23 mouse cellular contexts compared by ENCODE assay signal in genomic region chr16:92147631-92148366, GRCm38 (mm10).
DNase-seq lines count a peak whose midpoint lies in the region; ATAC-seq and TF ChIP-seq lines count a peak whose summit lies in the region.
"Had no signal": no experiment of that assay in that cellular context is flagged by ENCODE, and none has a peak within 500 bp of the region (broad histone marks: within the 10 kb centered on the region; RNA-seq: fewer than 3 reads in every experiment).

No protein-coding gene starts in this region.

- WGBS in intestine, embryonic 14.5 days, result 79% methylated on average over 12 of the region's 12 CpGs
- 69% methylated on average over 12 of the region's 12 CpGs for WGBS in intestine, postnatal 0 days
- 76% methylated on average over 12 of the region's 12 CpGs for WGBS in intestine, embryonic 16.5 days

- H3K9me3 ChIP-seq in intestine, embryonic 14.5 days (ENCODE audit: control insufficient read depth, low read length), result no peaks in the 10 kb centered on the region
- H3K9me3 ChIP-seq in intestine, postnatal 0 days (ENCODE audit: control insufficient read depth), result no peaks in the 10 kb centered on the region
- no peaks in the 10 kb centered on the region for H3K9me3 ChIP-seq in intestine, embryonic 16.5 days (ENCODE audit: control insufficient read depth, low read length)
- H3K9me3 ChIP-seq: embryonic facial prominence, embryonic 13.5 days; heart, embryonic 13.5 days; hindbrain, embryonic 15.5 days; limb, embryonic 13.5 days; lung, embryonic 15.5 days; midbrain, embryonic 12.5 days; neural tube, embryonic 12.5 days had no signal

- no peak for TF ChIP-seq CTCF in intestine, postnatal 0 days (IDR thresholded peaks at IDR 0.05; ENCODE audit: low read depth)

- 0 out of 2 replicates have a peak, but pooled peaks have one; percentile 54 for ATAC-seq in cerebellum, adult (ENCODE audit: insufficient number of reproducible peaks, low FRiP score, low TSS enrichment)
- peak; percentile 64; the same call in 1 of the 2 replicates for ATAC-seq in intestine, embryonic 14.5 days (replicated peaks; ENCODE audit: low FRiP score, low TSS enrichment, low read depth)
- ATAC-seq in intestine, postnatal 0 days, result no peak
- peak; percentile 87 for ATAC-seq in intestine, embryonic 16.5 days
- ATAC-seq: Patski had no signal

- no peak for DNase-seq in cerebellum, postnatal 4 days (ENCODE audit: low spot score in 2 of 2)
- DNase-seq in intestine, embryonic 14.5 days (ENCODE audit: low spot score), result no peak
- peak; percentile 74 to 80 for DNase-seq in cerebellum, postnatal 10 days
- no peak for DNase-seq in adrenal gland, adult 18-20 months (ENCODE audit: low spot score in 2 of 2)
- no peak for DNase-seq in spleen, postnatal 36 days (ENCODE audit: low spot score in 2 of 2)
- DNase-seq: adrenal gland, postnatal 10 days; heart, adult 11 months; kidney, adult 8-10 months; kidney, postnatal 25 days; lung, postnatal 4 days; right cerebral cortex, postnatal 4 days had no signal

- no peaks in the 10 kb centered on the region for H3K27me3 ChIP-seq in intestine, embryonic 14.5 days (replicated peaks; ENCODE audit: control insufficient read depth, insufficient read depth, low read length)
- no peaks in the 10 kb centered on the region for H3K27me3 ChIP-seq in intestine, postnatal 0 days (replicated peaks; ENCODE audit: control insufficient read depth, insufficient read depth, low read length)
- H3K27me3 ChIP-seq in intestine, embryonic 16.5 days (replicated peaks; ENCODE audit: control insufficient read depth, insufficient read depth, low read length), result no peaks in the 10 kb centered on the region
- H3K27me3 ChIP-seq: embryonic facial prominence, embryonic 13.5 days; heart, embryonic 13.5 days; hindbrain, embryonic 15.5 days; limb, embryonic 13.5 days; lung, embryonic 15.5 days; midbrain, embryonic 12.5 days; neural tube, embryonic 12.5 days; Patski had no signal

- peak overlapping the region; percentile 65; the same call in 1 of the 2 replicates for H3K27ac ChIP-seq in intestine, embryonic 14.5 days (ENCODE audit: low read depth)
- H3K27ac ChIP-seq in intestine, postnatal 0 days (ENCODE audit: low read depth, low read length), result no peak overlapping the region
- H3K27ac ChIP-seq in intestine, embryonic 16.5 days (ENCODE audit: low read length), result 0 out of 2 replicates have a peak overlapping the region, but pooled peaks have one; percentile 18
- H3K27ac ChIP-seq: embryonic facial prominence, embryonic 13.5 days; heart, embryonic 13.5 days; hindbrain, embryonic 15.5 days; limb, embryonic 13.5 days; liver, embryonic 14.5 days; lung, embryonic 15.5 days; midbrain, embryonic 12.5 days; neural tube, embryonic 12.5 days had no signal

- no peak overlapping the region for H3K4me2 ChIP-seq in intestine, embryonic 14.5 days (ENCODE audit: low read length)
- H3K4me2 ChIP-seq in intestine, postnatal 0 days (replicated peaks; ENCODE audit: low read depth), result no peak overlapping the region
- no peak overlapping the region for H3K4me2 ChIP-seq in intestine, embryonic 16.5 days (ENCODE audit: low read depth, low read length)
- H3K4me2 ChIP-seq: embryonic facial prominence, embryonic 13.5 days; heart, embryonic 13.5 days; hindbrain, embryonic 15.5 days; limb, embryonic 13.5 days; lung, embryonic 15.5 days; midbrain, embryonic 12.5 days; neural tube, embryonic 12.5 days had no signal

- no peak overlapping the region for H3K9ac ChIP-seq in intestine, embryonic 14.5 days (ENCODE audit: low read length)
- no peak overlapping the region for H3K9ac ChIP-seq in intestine, postnatal 0 days (ENCODE audit: low read depth, low read length)
- no peak overlapping the region for H3K9ac ChIP-seq in intestine, embryonic 16.5 days (ENCODE audit: low read depth, low read length)
- H3K9ac ChIP-seq: embryonic facial prominence, embryonic 13.5 days; heart, embryonic 13.5 days; hindbrain, embryonic 15.5 days; limb, embryonic 13.5 days; liver, embryonic 14.5 days; lung, embryonic 15.5 days; midbrain, embryonic 12.5 days had no signal

- no peaks in the 10 kb centered on the region for H3K36me3 ChIP-seq in intestine, embryonic 14.5 days (ENCODE audit: control insufficient read depth, insufficient read depth, low read length)
- no peaks in the 10 kb centered on the region for H3K36me3 ChIP-seq in intestine, postnatal 0 days (ENCODE audit: control insufficient read depth, insufficient read depth)
- no peaks in the 10 kb centered on the region for H3K36me3 ChIP-seq in intestine, embryonic 16.5 days (ENCODE audit: control insufficient read depth, insufficient read depth, low read length)
- H3K36me3 ChIP-seq: embryonic facial prominence, embryonic 13.5 days; heart, embryonic 13.5 days; hindbrain, embryonic 15.5 days; limb, embryonic 13.5 days; lung, embryonic 15.5 days; midbrain, embryonic 12.5 days; neural tube, embryonic 12.5 days had no signal

- no peak overlapping the region for H3K4me3 ChIP-seq in intestine, embryonic 14.5 days (ENCODE audit: low read depth, low read length)
- H3K4me3 ChIP-seq in intestine, postnatal 0 days (ENCODE audit: low read depth, low read length), result no peak overlapping the region
- H3K4me3 ChIP-seq in intestine, embryonic 16.5 days (ENCODE audit: low read length), result no peak overlapping the region
- H3K4me3 ChIP-seq: embryonic facial prominence, embryonic 13.5 days; heart, embryonic 13.5 days; hindbrain, embryonic 15.5 days; limb, embryonic 13.5 days; lung, embryonic 15.5 days; midbrain, embryonic 12.5 days; neural tube, embryonic 12.5 days had no signal

- 0 out of 2 replicates have a peak, but pooled peaks cover 3% of the 10 kb centered on the region for H3K4me1 ChIP-seq in intestine, embryonic 14.5 days (replicated peaks; ENCODE audit: control insufficient read depth, insufficient read depth, low read length)
- H3K4me1 ChIP-seq in intestine, postnatal 0 days (replicated peaks; ENCODE audit: control insufficient read depth, insufficient read depth, low read length), result no peaks in the 10 kb centered on the region
- H3K4me1 ChIP-seq in intestine, embryonic 16.5 days (ENCODE audit: control insufficient read depth, insufficient read depth, low read length), result peaks cover 9% of the 10 kb centered on the region; the same call in 1 of the 2 replicates
- H3K4me1 ChIP-seq: heart, embryonic 13.5 days; lung, embryonic 15.5 days had no signal

Comparison
In these comparisons a context has a peak if more than half of its experiments do, and no peak if none do; other contexts are left out.
1. DNase-seq: peak in cerebellum, postnatal 10 days (2 of 2); none in cerebellum, postnatal 4 days (0 of 2), intestine, embryonic 14.5 days (single experiment), adrenal gland, adult 18-20 months (0 of 2) and spleen, postnatal 36 days (0 of 2).